Comparison of ENCODE assay signal across 19 mouse cellular contexts in the genomic region with DNA sequence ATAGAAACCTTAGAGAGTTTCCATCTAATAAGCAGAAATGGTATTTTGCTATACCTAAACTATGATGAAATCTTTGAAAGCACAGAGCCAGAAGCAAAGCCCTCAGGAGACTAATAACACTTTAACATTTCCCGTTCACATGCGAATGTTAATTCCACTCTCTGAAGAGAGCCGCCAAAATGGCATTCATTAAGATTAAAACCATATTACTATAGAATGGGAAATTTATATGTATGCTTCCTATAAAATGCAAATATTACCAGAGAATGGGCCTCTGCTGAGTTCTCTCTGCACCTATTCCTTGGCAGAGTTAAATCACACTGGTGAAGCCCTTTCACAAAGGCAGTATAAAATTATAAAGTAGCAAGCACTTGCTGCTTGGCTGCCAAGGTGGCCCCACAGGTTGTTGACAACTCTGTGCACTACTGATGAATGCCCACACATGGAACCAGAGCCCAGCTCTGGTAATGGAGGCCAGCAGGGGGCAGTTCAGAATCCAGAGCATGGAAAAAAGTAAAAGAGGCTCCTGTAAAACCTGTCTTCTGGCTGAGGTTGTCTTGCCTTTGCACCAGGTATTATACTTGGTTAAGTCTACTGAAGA.
DNase-seq lines count a peak whose midpoint lies in the region; ATAC-seq and TF ChIP-seq lines count a peak whose summit lies in the region.
"Had no signal": no experiment of that assay in that cellular context is flagged by ENCODE, and none has a peak within 500 bp of the region (broad histone marks: within the 10 kb centered on the region; RNA-seq: fewer than 3 reads in every experiment).

No protein-coding gene starts in this region.

- no peaks in the 10 kb centered on the region for H3K27me3 ChIP-seq in heart, adult 2 months (ENCODE audit: control insufficient read depth, insufficient read depth, low read length)
- no peaks in the 10 kb centered on the region for H3K27me3 ChIP-seq in neural tube, embryonic 14.5 days (ENCODE audit: control insufficient read depth, insufficient read depth, low read length)
- no peaks in the 10 kb centered on the region for H3K27me3 ChIP-seq in neural tube, embryonic 15.5 days (replicated peaks)
- no peaks in the 10 kb centered on the region for H3K27me3 ChIP-seq in limb, embryonic 15.5 days
- H3K27me3 ChIP-seq: forebrain, embryonic 13.5 days; heart, embryonic 15.5 days had no signal

- intact Hi-C loops in heart, adult 2 months (cut with DNase I), result no loop called here
- intact Hi-C loops in heart, postnatal 14 days (cut with DNase I), result no loop called here

- 85% methylated on average over 3 of the region's 3 CpGs for WGBS in heart, adult 2 months
- WGBS in neural tube, embryonic 14.5 days, result 52% methylated on average over 3 of the region's 3 CpGs
- 41% methylated on average over 3 of the region's 3 CpGs for WGBS in neural tube, embryonic 15.5 days
- WGBS in limb, embryonic 15.5 days, result 26% methylated on average over 3 of the region's 3 CpGs

- peak; percentile 51; the same call in 1 of the 2 replicates for ATAC-seq in neural tube, embryonic 14.5 days (ENCODE audit: low read depth)
- no peak for ATAC-seq in neural tube, embryonic 15.5 days (ENCODE audit: low FRiP score)
- peak; percentile 80 for ATAC-seq in limb, embryonic 15.5 days (ENCODE audit: insufficient number of reproducible peaks, low FRiP score, low TSS enrichment, low read depth)
- ATAC-seq: forebrain, embryonic 13.5 days; forebrain, postnatal 0 days had no signal

- no peak overlapping the region for H3K4me2 ChIP-seq in neural tube, embryonic 14.5 days (ENCODE audit: low read depth, low read length)
- no peak overlapping the region for H3K4me2 ChIP-seq in neural tube, embryonic 15.5 days
- H3K4me2 ChIP-seq in limb, embryonic 15.5 days, result no peak overlapping the region
- H3K4me2 ChIP-seq: forebrain, embryonic 13.5 days; heart, embryonic 11.5 days; heart, embryonic 15.5 days; hindbrain, embryonic 14.5 days had no signal

- no peak for TF ChIP-seq POLR2A in heart, adult 2 months (IDR thresholded peaks at IDR 0.05; ENCODE audit: insufficient read depth, low read depth, low read length)

- H3K36me3 ChIP-seq in heart, adult 2 months (ENCODE audit: control insufficient read depth, insufficient read depth, low read length), result no peaks in the 10 kb centered on the region
- H3K36me3 ChIP-seq in neural tube, embryonic 14.5 days (ENCODE audit: control insufficient read depth, insufficient read depth, low read length), result no peaks in the 10 kb centered on the region
- no peaks in the 10 kb centered on the region for H3K36me3 ChIP-seq in neural tube, embryonic 15.5 days
- no peaks in the 10 kb centered on the region for H3K36me3 ChIP-seq in limb, embryonic 15.5 days
- H3K36me3 ChIP-seq: embryonic facial prominence, embryonic 10.5 days; G1E; heart, embryonic 15.5 days; hindbrain, embryonic 10.5 days had no signal

- H3K4me1 ChIP-seq in heart, adult 2 months (ENCODE audit: control insufficient read depth, insufficient read depth, low read length), result no peaks in the 10 kb centered on the region
- no peaks in the 10 kb centered on the region for H3K4me1 ChIP-seq in neural tube, embryonic 14.5 days (ENCODE audit: control insufficient read depth, insufficient read depth, low read length)
- 0 out of 2 replicates have a peak, but pooled peaks cover 5% of the 10 kb centered on the region for H3K4me1 ChIP-seq in neural tube, embryonic 15.5 days
- H3K4me1 ChIP-seq in limb, embryonic 15.5 days, result no peaks in the 10 kb centered on the region
- H3K4me1 ChIP-seq: embryonic facial prominence, embryonic 10.5 days; forebrain, embryonic 13.5 days; heart, embryonic 15.5 days; hindbrain, embryonic 10.5 days had no signal

- no peaks in the 10 kb centered on the region for H3K79me2 ChIP-seq in heart, adult 2 months (replicated peaks; ENCODE audit: control insufficient read depth, insufficient read depth, low read length)

- no peaks in the 10 kb centered on the region for H3K9me3 ChIP-seq in neural tube, embryonic 14.5 days (ENCODE audit: control insufficient read depth, low read length)
- no peaks in the 10 kb centered on the region for H3K9me3 ChIP-seq in neural tube, embryonic 15.5 days (replicated peaks)
- no peaks in the 10 kb centered on the region for H3K9me3 ChIP-seq in limb, embryonic 15.5 days
- H3K9me3 ChIP-seq: embryonic facial prominence, embryonic 10.5 days; forebrain, embryonic 13.5 days; G1E; heart, embryonic 15.5 days; hindbrain, embryonic 10.5 days had no signal

- H3K27ac ChIP-seq in heart, adult 2 months, result no peak overlapping the region
- no peak overlapping the region for H3K27ac ChIP-seq in neural tube, embryonic 14.5 days (ENCODE audit: low read depth, low read length)
- H3K27ac ChIP-seq in neural tube, embryonic 15.5 days (replicated peaks), result no peak overlapping the region
- H3K27ac ChIP-seq in limb, embryonic 15.5 days, result no peak overlapping the region
- H3K27ac ChIP-seq: embryonic facial prominence, embryonic 10.5 days; forebrain, embryonic 13.5 days; heart, embryonic 15.5 days; hindbrain, embryonic 10.5 days; hindbrain, embryonic 14.5 days had no signal

- TF ChIP-seq EP300 in heart, adult 2 months (IDR thresholded peaks at IDR 0.05; ENCODE audit: insufficient read depth, low read depth, low read length), result no peak

- H3K9ac ChIP-seq in heart, adult 2 months (ENCODE audit: low read depth, low read length), result no peak overlapping the region
- H3K9ac ChIP-seq in neural tube, embryonic 14.5 days (replicated peaks; ENCODE audit: low read depth, low read length), result no peak overlapping the region
- H3K9ac ChIP-seq in neural tube, embryonic 15.5 days (replicated peaks), result no peak overlapping the region
- H3K9ac ChIP-seq in limb, embryonic 15.5 days, result no peak overlapping the region
- H3K9ac ChIP-seq: forebrain, embryonic 13.5 days; forebrain, postnatal 0 days; heart, embryonic 15.5 days; hindbrain, embryonic 14.5 days had no signal

- TF ChIP-seq CTCF in heart, adult 2 months (IDR thresholded peaks at IDR 0.05), result peak; percentile 24; the same call in 1 of the 2 replicates

- DNase-seq in heart, adult 2 months, result no peak
- no peak for DNase-seq in heart, postnatal 14 days
- no peak for DNase-seq in frontal cortex, postnatal 10 days (ENCODE audit: low spot score in 2 of 2)
- DNase-seq: adrenal gland, adult 8-10 months; cerebellum, adult 11-12 months; cerebellum, adult 9-11 months; forebrain, postnatal 0 days; gastrocnemius, postnatal 10 days; heart, adult 18-20 months had no signal

- H3K4me3 ChIP-seq in heart, adult 2 months, result no peak overlapping the region
- no peak overlapping the region for H3K4me3 ChIP-seq in neural tube, embryonic 14.5 days (ENCODE audit: low read depth, low read length)
- no peak overlapping the region for H3K4me3 ChIP-seq in neural tube, embryonic 15.5 days (replicated peaks)
- no peak overlapping the region for H3K4me3 ChIP-seq in limb, embryonic 15.5 days
- H3K4me3 ChIP-seq: embryonic facial prominence, embryonic 10.5 days; forebrain, embryonic 13.5 days; heart, embryonic 15.5 days; hindbrain, embryonic 10.5 days had no signal
